Mouse (Mus musculus): ENCODE results near the gene Hist1h2bm. TPM values are rescaled to one million over a fixed set of nuclear protein-coding genes. Genes with fewer than 3 reads are reported as not detected.
"Not testable (repeated sequence)": the region's sequence is repeated elsewhere in the genome, so short reads cannot be mapped to it uniquely, and the experiment has no call there.

The Hist1h2bm gene
- polyA plus RNA-seq, 1 experiment = not detected

- Histone ChIP-seq H3K4me1 (ENCODE audit: control insufficient read depth, insufficient read depth, insufficient read length, low read length) (peaks cover 2% of the 10 kb centered on the region), H3K4me3 (ENCODE audit: insufficient read depth, low read depth, low read length) (no peak overlapping the region), H3K27ac (replicated peaks; ENCODE audit: low read depth, low read length) (no peak overlapping the region)
Measured at GRCm38 (mm10) chr13:21751417-21751816, 29.6 kb downstream of the Hist1h2bm start.

DNA sequence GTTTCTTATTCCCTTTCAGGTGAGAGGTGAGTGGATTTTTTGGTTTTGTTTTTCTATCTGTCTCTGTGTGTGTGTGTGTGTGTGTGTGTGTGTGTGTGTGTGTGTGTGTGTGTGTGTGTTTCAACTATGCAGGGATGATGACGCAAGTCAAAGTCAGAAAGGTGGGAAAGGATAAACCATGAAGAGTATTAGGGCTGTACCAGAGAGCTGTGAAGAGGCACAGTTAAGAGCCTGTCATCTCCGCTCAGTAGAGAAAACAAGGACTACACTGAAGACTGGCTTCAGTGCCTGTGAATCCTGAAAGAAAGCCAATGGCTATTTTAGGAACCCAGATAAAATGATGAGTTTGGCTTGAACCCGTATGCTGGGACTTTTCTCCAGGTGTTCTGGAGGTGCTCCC, 30.0 kb downstream of the Hist1h2bm start:
- H3K27ac ChIP-seq (replicated peaks; ENCODE audit: low read depth, low read length) = no peak overlapping the region
- H3K4me1 ChIP-seq (ENCODE audit: control insufficient read depth, insufficient read depth, insufficient read length, low read length) = peaks cover 2% of the 10 kb centered on the region
- H3K4me3 ChIP-seq (ENCODE audit: insufficient read depth, low read depth, low read length) = no peak overlapping the region

- peaks cover 2% of the 10 kb centered on the region for H3K4me1 ChIP-seq (ENCODE audit: control insufficient read depth, insufficient read depth, insufficient read length, low read length)
- H3K27ac ChIP-seq (replicated peaks; ENCODE audit: low read depth, low read length) = no peak overlapping the region
- H3K4me3 ChIP-seq (ENCODE audit: insufficient read depth, low read depth, low read length) = no peak overlapping the region
Measured at GRCm38 (mm10) chr13:21752356-21752755, 30.5 kb downstream of the Hist1h2bm start.

GRCm38 (mm10) chr13:21753051-21753523, 31.2 kb downstream of the Hist1h2bm start:
- Histone ChIP-seq H3K4me3 (ENCODE audit: insufficient read depth, low read depth, low read length) (peak overlapping the region; percentile 64), H3K27ac (replicated peaks; ENCODE audit: low read depth, low read length) (peak overlapping the region; percentile 52; the same call in 1 of the 2 replicates), H3K4me1 (ENCODE audit: control insufficient read depth, insufficient read depth, insufficient read length, low read length) (peaks cover 2% of the 10 kb centered on the region)

DNA sequence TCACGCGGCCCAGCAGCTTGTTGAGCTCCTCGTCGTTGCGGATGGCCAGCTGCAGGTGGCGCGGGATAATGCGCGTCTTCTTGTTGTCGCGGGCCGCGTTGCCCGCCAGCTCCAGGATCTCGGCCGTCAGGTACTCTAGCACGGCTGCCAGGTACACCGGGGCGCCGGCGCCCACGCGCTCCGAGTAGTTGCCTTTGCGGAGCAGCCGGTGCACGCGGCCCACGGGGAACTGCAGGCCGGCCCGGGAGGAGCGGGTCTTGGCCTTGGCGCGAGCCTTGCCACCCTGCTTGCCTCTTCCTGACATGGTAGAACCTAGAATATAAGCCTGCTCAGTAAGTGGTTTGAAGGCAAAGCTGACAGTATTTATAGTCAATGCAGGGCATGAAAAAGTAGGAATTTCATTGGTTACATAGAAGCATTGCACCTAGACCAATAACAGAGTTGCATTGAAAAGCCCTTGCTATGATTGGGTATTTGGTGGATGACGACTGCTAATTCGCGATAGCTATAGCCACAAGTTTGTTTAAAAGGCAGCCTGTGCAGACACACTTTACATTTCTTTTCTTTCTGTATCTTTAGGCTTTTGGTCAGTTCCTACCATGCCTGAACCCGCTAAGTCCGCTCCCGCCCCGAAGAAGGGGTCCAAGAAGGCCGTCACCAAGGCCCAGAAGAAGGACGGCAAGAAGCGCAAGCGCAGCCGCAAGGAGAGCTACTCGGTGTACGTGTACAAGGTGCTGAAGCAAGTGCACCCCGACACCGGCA, 31.9 kb downstream of the Hist1h2bm start, which contains the start of the genes Hist1h2ak and Hist1h2bn:
Gene Hist1h2ak, minus strand, starts transcription at position 304 of the 762 bp plus-strand sequence.
Gene Hist1h2bn, plus strand, starts transcription at position 600 of the 762 bp plus-strand sequence.
- Histone ChIP-seq H3K4me3 (ENCODE audit: insufficient read depth, low read depth, low read length) (peak within 1 kb of the TSS; percentile 71), H3K27ac (replicated peaks; ENCODE audit: low read depth, low read length) (peak within 1 kb of the TSS; percentile 52; the same call in 1 of the 2 replicates)
- H3K4me1 ChIP-seq (ENCODE audit: control insufficient read depth, insufficient read depth, insufficient read length, low read length) = not testable (repeated sequence)

DNA sequence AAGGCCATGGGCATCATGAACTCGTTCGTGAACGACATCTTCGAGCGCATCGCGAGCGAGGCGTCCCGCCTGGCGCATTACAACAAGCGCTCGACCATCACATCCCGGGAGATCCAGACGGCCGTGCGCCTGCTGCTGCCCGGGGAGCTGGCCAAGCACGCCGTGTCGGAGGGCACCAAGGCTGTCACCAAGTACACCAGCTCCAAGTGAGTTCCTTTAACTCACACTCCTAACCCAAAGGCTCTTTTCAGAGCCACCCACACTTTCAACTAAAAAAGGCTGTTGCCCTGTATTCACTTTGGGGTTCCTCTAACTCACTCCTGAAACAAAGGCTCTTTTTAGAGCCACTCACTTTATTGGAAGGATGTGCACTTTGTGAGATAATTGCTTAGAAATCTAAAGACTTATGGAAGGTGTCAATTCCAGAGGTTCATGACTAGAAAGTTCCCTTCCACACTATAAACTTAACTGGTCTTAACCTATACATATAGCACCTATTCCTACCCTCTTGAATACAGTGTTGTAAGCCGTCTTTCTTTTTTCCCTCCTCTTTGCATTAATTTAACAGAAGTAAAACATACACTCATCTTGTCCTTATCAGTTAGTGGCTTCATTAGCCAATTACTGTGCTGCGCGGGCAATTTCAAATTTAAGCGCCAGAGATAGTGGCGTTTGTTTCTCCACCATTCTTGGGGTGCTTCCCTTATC, 32.6 kb downstream of the Hist1h2bm start:
- H3K4me3 ChIP-seq (ENCODE audit: insufficient read depth, low read depth, low read length) = peak overlapping the region; percentile 71; the same call in 1 of the 2 replicates
- H3K27ac ChIP-seq (replicated peaks; ENCODE audit: low read depth, low read length); H3K4me1 ChIP-seq (ENCODE audit: control insufficient read depth, insufficient read depth, insufficient read length, low read length): not testable (repeated sequence)

- no peak overlapping the region for H3K27ac ChIP-seq (replicated peaks; ENCODE audit: low read depth, low read length)
- no peaks in the 10 kb centered on the region; the same call in 1 of the 2 replicates for H3K4me1 ChIP-seq (ENCODE audit: control insufficient read depth, insufficient read depth, insufficient read length, low read length)
- no peak overlapping the region for H3K4me3 ChIP-seq (ENCODE audit: insufficient read depth, low read depth, low read length)
Measured at GRCm38 (mm10) chr13:21755707-21756106, 33.9 kb downstream of the Hist1h2bm start.

Other genes starting within 250 kb of the Hist1h2bm start
- gene Zkscan4, start 243.1 kb upstream of the Hist1h2bm start, polyA plus RNA-seq (2012; ENCODE audit: insufficient read depth, insufficient read length, missing spikeins) = 1.7 and 2.2 TPM in 2 replicates
- gene Gm10065, start 242.6 kb upstream of the Hist1h2bm start, polyA plus RNA-seq (2012; ENCODE audit: insufficient read depth, insufficient read length, missing spikeins) = not detected in 2 replicates
- gene AK157302, start 226.8 kb upstream of the Hist1h2bm start, polyA plus RNA-seq (2012; ENCODE audit: insufficient read depth, insufficient read length, missing spikeins) = 1.6 TPM in 1 of 2 replicates, not detected in the other
- 124 and 176 TPM in 2 replicates for gene Gm11273, start 220.6 kb upstream of the Hist1h2bm start, polyA plus RNA-seq (2012; ENCODE audit: insufficient read depth, insufficient read length, missing spikeins)
- 6.0 and 6.4 TPM in 2 replicates for gene Zkscan8, start 190.9 kb upstream of the Hist1h2bm start, polyA plus RNA-seq (2012; ENCODE audit: insufficient read depth, insufficient read length, missing spikeins)
- gene Olfr1366, start 179.2 kb upstream of the Hist1h2bm start, polyA plus RNA-seq (2012; ENCODE audit: insufficient read depth, insufficient read length, missing spikeins) = not detected in 2 replicates
- gene Olfr1535, start 162.2 kb upstream of the Hist1h2bm start, polyA plus RNA-seq (2012; ENCODE audit: insufficient read depth, insufficient read length, missing spikeins) = not detected in 2 replicates
- not detected in 2 replicates for gene Olfr1364, start 140.3 kb upstream of the Hist1h2bm start, polyA plus RNA-seq (2012; ENCODE audit: insufficient read depth, insufficient read length, missing spikeins)
- not detected in 2 replicates for gene Olfr1362, start 108.0 kb upstream of the Hist1h2bm start, polyA plus RNA-seq (2012; ENCODE audit: insufficient read depth, insufficient read length, missing spikeins)
- not detected in 2 replicates for gene Olfr11, start 79.5 kb upstream of the Hist1h2bm start, polyA plus RNA-seq (2012; ENCODE audit: insufficient read depth, insufficient read length, missing spikeins)
- gene Olfr1361, start 58.7 kb upstream of the Hist1h2bm start, polyA plus RNA-seq (2012; ENCODE audit: insufficient read depth, insufficient read length, missing spikeins) = not detected in 2 replicates
- gene Olfr1360, start 44.6 kb upstream of the Hist1h2bm start, polyA plus RNA-seq (2012; ENCODE audit: insufficient read depth, insufficient read length, missing spikeins) = not detected in 2 replicates
- not detected in 2 replicates for gene Olfr1359, start 23.9 kb upstream of the Hist1h2bm start, polyA plus RNA-seq (2012; ENCODE audit: insufficient read depth, insufficient read length, missing spikeins)
- not detected in 2 replicates for gene Hist1h2bl, start 5.9 kb upstream of the Hist1h2bm start, polyA plus RNA-seq (2012; ENCODE audit: insufficient read depth, insufficient read length, missing spikeins)
- gene Hist1h2ai, start 5.6 kb upstream of the Hist1h2bm start, polyA plus RNA-seq (2012; ENCODE audit: insufficient read depth, insufficient read length, missing spikeins) = not detected in 2 replicates
- gene Hist1h3h, start 4.4 kb upstream of the Hist1h2bm start, polyA plus RNA-seq (2012; ENCODE audit: insufficient read depth, insufficient read length, missing spikeins) = not detected in 2 replicates
- gene Hist1h4j, start 13.0 kb downstream of the Hist1h2bm start, polyA plus RNA-seq (2012; ENCODE audit: insufficient read depth, insufficient read length, missing spikeins) = not detected in 2 replicates
- 4.7 TPM in 1 of 2 replicates, not detected in the other for gene Hist1h4k, start 28.5 kb downstream of the Hist1h2bm start, polyA plus RNA-seq (2012; ENCODE audit: insufficient read depth, insufficient read length, missing spikeins)
- gene Hist1h2ak, start 31.8 kb downstream of the Hist1h2bm start, polyA plus RNA-seq (2012; ENCODE audit: insufficient read depth, insufficient read length, missing spikeins) = not detected in 2 replicates
- not detected in 2 replicates for gene Hist1h2bn, start 32.1 kb downstream of the Hist1h2bm start, polyA plus RNA-seq (2012; ENCODE audit: insufficient read depth, insufficient read length, missing spikeins)
- gene Hist1h1b, start 58.6 kb downstream of the Hist1h2bm start, polyA plus RNA-seq (2012; ENCODE audit: insufficient read depth, insufficient read length, missing spikeins) = not detected in 2 replicates
- gene Hist1h3i, start 61.3 kb downstream of the Hist1h2bm start, polyA plus RNA-seq (2012; ENCODE audit: insufficient read depth, insufficient read length, missing spikeins) = not detected in 2 replicates
- not detected in 2 replicates for gene Hist1h2an, start 65.2 kb downstream of the Hist1h2bm start, polyA plus RNA-seq (2012; ENCODE audit: insufficient read depth, insufficient read length, missing spikeins)
- not detected in 2 replicates for gene Hist1h2bp, start 65.4 kb downstream of the Hist1h2bm start, polyA plus RNA-seq (2012; ENCODE audit: insufficient read depth, insufficient read length, missing spikeins)
- gene Hist1h2bq, start 88.2 kb downstream of the Hist1h2bm start, polyA plus RNA-seq (2012; ENCODE audit: insufficient read depth, insufficient read length, missing spikeins) = 1.3 TPM in 1 of 2 replicates, not detected in the other
- not detected in 2 replicates for gene Hist1h2ao, start 88.4 kb downstream of the Hist1h2bm start, polyA plus RNA-seq (2012; ENCODE audit: insufficient read depth, insufficient read length, missing spikeins)
- 2.8 TPM in 1 of 2 replicates, not detected in the other for gene Hist1h4m, start 89.7 kb downstream of the Hist1h2bm start, polyA plus RNA-seq (2012; ENCODE audit: insufficient read depth, insufficient read length, missing spikeins)
- gene Hist1h4n, start 110.2 kb downstream of the Hist1h2bm start, polyA plus RNA-seq (2012; ENCODE audit: insufficient read depth, insufficient read length, missing spikeins) = not detected in 2 replicates
- gene Hist1h2ap, start 111.5 kb downstream of the Hist1h2bm start, polyA plus RNA-seq (2012; ENCODE audit: insufficient read depth, insufficient read length, missing spikeins) = not detected in 2 replicates
- not detected in 2 replicates for gene Hist1h2br, start 111.7 kb downstream of the Hist1h2bm start, polyA plus RNA-seq (2012; ENCODE audit: insufficient read depth, insufficient read length, missing spikeins)
- not detected in 2 replicates for gene Zfp184, start 223.1 kb downstream of the Hist1h2bm start, polyA plus RNA-seq (2012; ENCODE audit: insufficient read depth, insufficient read length, missing spikeins)

All from brown adipose tissue, adult 24 weeks (tissue).